Mouse (Mus musculus) kidney, adult 2 months (tissue): ENCODE measurements around the gene Tubb4b. TPM values are rescaled to one million over a fixed set of nuclear protein-coding genes. Genes with fewer than 3 reads are reported as not detected.

Experiments
- DNase-seq: peaks from one replicate; pipeline ENCODE4 v3.0.0; 2021
- H3K27ac ChIP-seq: fragments of 200-500 bp; 2 replicates; pipeline ENCODE4 v1.5.1; 2012; ENCODE audit warnings: low read depth, low read length, control low read depth, inconsistent platforms; ENCODE audit not compliant: insufficient read depth
- H3K27me3 ChIP-seq: fragments of 200-500 bp; replicated peaks from 2 replicates; pipeline ENCODE4 v1.6.1; 2012; ENCODE audit warnings: mild to moderate bottlenecking, moderate library complexity, low read length, inconsistent platforms; ENCODE audit not compliant: control insufficient read depth, insufficient read depth
- H3K36me3 ChIP-seq: fragments of 200-500 bp; 2 replicates; pipeline ENCODE4 v1.6.1; 2012; ENCODE audit warnings: mild to moderate bottlenecking, moderate library complexity, low read length, inconsistent platforms; ENCODE audit not compliant: control insufficient read depth, insufficient read depth
- H3K4me1 ChIP-seq: fragments of 200-500 bp; 2 replicates; pipeline ENCODE4 v1.6.1; 2011; ENCODE audit warnings: low read length; ENCODE audit not compliant: control insufficient read depth, insufficient read depth
- H3K4me3 ChIP-seq: fragments of 200-500 bp; 2 replicates; pipeline ENCODE4 v1.5.1; 2011; ENCODE audit warnings: mild to moderate bottlenecking, low read depth, low read length, control low read depth; ENCODE audit not compliant: insufficient read depth
- CTCF ChIP-seq: fragments of 200-500 bp; conservative IDR thresholded peaks from 2 replicates; pipeline ENCODE4 v1.5.1; 2011; ENCODE audit warnings: low read depth, mild to moderate bottlenecking, control low read depth, low read length, moderate library complexity, mixed read lengths; ENCODE audit not compliant: insufficient read depth, insufficient read length
- POLR2A ChIP-seq: fragments of 200-500 bp; IDR thresholded peaks from one replicate; pipeline ENCODE4 v1.6.1; 2011; ENCODE audit warnings: low read depth, low read length, control low read depth
- WGBS: fragments of 180-500 bp; shearing (Covaris S2); methylation state at CpG from one replicate; pipeline ENCODE4 v1.1.7; 2018; 5-methylcytosine and 5-hydroxymethylcytosine counted together
- polyA plus RNA-seq: library from polyadenylated mRNA; depleted of rRNA; stranded (reverse); fragments of >200 nt; gene quantifications from 2 replicates; pipeline ENCODE4 v1.2.3, GENCODE M21; 2012

Tubb4b gene
- polyA plus RNA-seq, 1 experiment, result 314 TPM

GRCm38 (mm10) chr2:25244144-25244543 is 19.6 kb upstream of the Tubb4b start:
- no peak for TF ChIP-seq POLR2A
- Histone ChIP-seq H3K27ac (no peak overlapping the region), H3K36me3 (no peaks in the 10 kb centered on the region), H3K27me3 (no peaks in the 10 kb centered on the region), H3K4me1 (peaks cover 10% of the 10 kb centered on the region; the same call in 1 of the 2 replicates), H3K4me3 (no peak overlapping the region)
- 86% methylated on average over 4 of the region's 4 CpGs for WGBS
- peak; percentile 59 for DNase-seq

- no peak for TF ChIP-seq CTCF
- TF ChIP-seq POLR2A, result no peak
- Histone ChIP-seq H3K4me3 (no peak overlapping the region), H3K4me1 (peaks cover 10% of the 10 kb centered on the region; the same call in 1 of the 2 replicates), H3K27ac (no peak overlapping the region), H3K27me3 (no peaks in the 10 kb centered on the region), H3K36me3 (no peaks in the 10 kb centered on the region)
- WGBS, result 82% methylated on average over 8 of the region's 8 CpGs
- DNase-seq, result no peak
These were observed 18.8 kb upstream of the Tubb4b start for GRCm38 (mm10) chr2:25243342-25243741.

- under 1% methylated on average over 41 of the region's 59 CpGs for WGBS
- H3K27ac ChIP-seq, result peak within 1 kb of the TSS; percentile 32; the same call in 1 of the 2 replicates
- no peaks in the 10 kb centered on the region for H3K27me3 ChIP-seq
- H3K4me3 ChIP-seq, result peak within 1 kb of the TSS; percentile 59
- DNase-seq, result no peak
- TF ChIP-seq POLR2A, result no peak
- no peak for TF ChIP-seq CTCF
- peaks cover 14% of the 10 kb centered on the region; the same call in 1 of the 2 replicates for H3K4me1 ChIP-seq
- no peaks in the 10 kb centered on the region for H3K36me3 ChIP-seq
These were observed 17.6 kb upstream of the Tubb4b start, which contains the start of the genes Rnf208 and Cysrt1 for GRCm38 (mm10) chr2:25242101-25242506. Gene Rnf208, plus strand, starts transcription at chr2:25242255. Gene Cysrt1, minus strand, starts transcription at chr2:25242452.

- 10% methylated on average over 6 of the region's 6 CpGs for WGBS
- H3K4me3 ChIP-seq, result no peak overlapping the region; the same call in 1 of the 2 replicates
- no peak for TF ChIP-seq POLR2A
- TF ChIP-seq CTCF, result no peak
These were observed 16.9 kb upstream of the Tubb4b start for GRCm38 (mm10) chr2:25241438-25241775.

GRCm38 (mm10) chr2:25240723-25241437 is 16.4 kb upstream of the Tubb4b start:
- no peaks in the 10 kb centered on the region for H3K36me3 ChIP-seq
- TF ChIP-seq POLR2A, result no peak
- TF ChIP-seq CTCF, result no peak
- peaks cover 17% of the 10 kb centered on the region for H3K4me1 ChIP-seq
- H3K27ac ChIP-seq, result peak overlapping the region; percentile 61; the same call in 1 of the 2 replicates
- 2% methylated on average over 29 of the region's 29 CpGs for WGBS
- peak overlapping the region; percentile 43 for H3K4me3 ChIP-seq
- no peaks in the 10 kb centered on the region for H3K27me3 ChIP-seq
- DNase-seq, result peak; percentile 92

More at GRCm38 (mm10) chr2:25241438-25241775, 16.9 kb upstream of the Tubb4b start:
- Histone ChIP-seq H3K27ac (no peak overlapping the region; the same call in 1 of the 2 replicates), H3K36me3 (no peaks in the 10 kb centered on the region), H3K27me3 (no peaks in the 10 kb centered on the region), H3K4me1 (peaks cover 14% of the 10 kb centered on the region; the same call in 1 of the 2 replicates)
- DNase-seq, result no peak

GRCm38 (mm10) chr2:25240310-25240709 is 15.8 kb upstream of the Tubb4b start:
- Histone ChIP-seq H3K4me1 (peaks cover 22% of the 10 kb centered on the region), H3K27me3 (no peaks in the 10 kb centered on the region), H3K4me3 (peak overlapping the region; percentile 43; the same call in 1 of the 2 replicates), H3K36me3 (no peaks in the 10 kb centered on the region), H3K27ac (peak overlapping the region; percentile 61; the same call in 1 of the 2 replicates)
- DNase-seq, result no peak
- TF ChIP-seq POLR2A, result no peak
- no peak for TF ChIP-seq CTCF
- WGBS, result 60% methylated on average over 8 of the region's 8 CpGs

GRCm38 (mm10) chr2:25239766-25240165 is 15.3 kb upstream of the Tubb4b start:
- H3K27ac ChIP-seq, result no peak overlapping the region
- TF ChIP-seq CTCF (no peak), POLR2A (no peak)
- H3K36me3 ChIP-seq, result no peaks in the 10 kb centered on the region
- WGBS, result 81% methylated on average over 3 of the region's 3 CpGs
- peaks cover 22% of the 10 kb centered on the region for H3K4me1 ChIP-seq
- H3K27me3 ChIP-seq, result no peaks in the 10 kb centered on the region
- H3K4me3 ChIP-seq, result no peak overlapping the region
- DNase-seq, result no peak
